Mouse (Mus musculus) liver, adult 2 months (tissue): ENCODE results near the gene Fam171b. TPM values are rescaled to one million over a fixed set of nuclear protein-coding genes. Genes with fewer than 3 reads are reported as not detected.

Experiments
- DNase-seq: peaks from one replicate; pipeline ENCODE4 v3.0.0-alpha.2; 2011; ENCODE audit warnings: low read depth, low spot score; ENCODE audit errors: extremely low read depth
- H3K27ac ChIP-seq: fragments of 200-500 bp; replicated peaks from 2 replicates; pipeline ENCODE4 v1.5.1; 2012; ENCODE audit warnings: low read depth, mild to moderate bottlenecking, control low read depth, inconsistent platforms, low read length; ENCODE audit not compliant: insufficient read depth
- H3K27me3 ChIP-seq: fragments of 200-500 bp; 2 replicates; pipeline ENCODE4 v1.6.1; 2012; ENCODE audit warnings: mild to moderate bottlenecking, moderate library complexity, low read length, inconsistent platforms; ENCODE audit not compliant: control insufficient read depth, insufficient read depth
- H3K36me3 ChIP-seq: fragments of 200-500 bp; 2 replicates; pipeline ENCODE4 v1.6.1; 2012; ENCODE audit warnings: low read length, inconsistent platforms; ENCODE audit not compliant: control insufficient read depth, insufficient read depth
- H3K4me1 ChIP-seq: fragments of 200-500 bp; 2 replicates; pipeline ENCODE4 v1.6.1; 2011; ENCODE audit warnings: low read length; ENCODE audit not compliant: control insufficient read depth, insufficient read depth
- H3K4me3 ChIP-seq: fragments of 200-500 bp; 2 replicates; pipeline ENCODE4 v1.5.1; 2011; ENCODE audit warnings: low read depth, mild to moderate bottlenecking, control low read depth, low read length, moderate library complexity; ENCODE audit not compliant: insufficient read depth
- H3K79me2 ChIP-seq: fragments of 200-500 bp; 2 replicates; pipeline ENCODE4 v1.6.1; 2012; ENCODE audit warnings: inconsistent platforms, mild to moderate bottlenecking, low read length, moderate library complexity; ENCODE audit not compliant: control insufficient read depth, insufficient read depth
- H3K9ac ChIP-seq: fragments of 200-500 bp; 2 replicates; pipeline ENCODE4 v1.6.1; 2012; ENCODE audit warnings: low read depth, mild to moderate bottlenecking, control low read depth, inconsistent platforms, low read length
- CTCF ChIP-seq: fragments of 200-500 bp; IDR thresholded peaks from 2 replicates; pipeline ENCODE4 v1.5.1; 2011; ENCODE audit warnings: low read depth, low read length, control low read depth
- POLR2A ChIP-seq: fragments of 200-500 bp; IDR thresholded peaks from 2 replicates; pipeline ENCODE4 v1.6.1; 2011; ENCODE audit warnings: low read length, control low read depth; ENCODE audit not compliant: insufficient read depth; ENCODE audit errors: extremely low read depth
- whole genome bisulfite sequencing: fragments of 180-500 bp; shearing (Covaris S2); methylation state at CpG from one replicate; pipeline ENCODE4 v1.1.7; 2018; 5-methylcytosine and 5-hydroxymethylcytosine counted together
- polyA plus RNA-seq: library from polyadenylated mRNA; depleted of rRNA; stranded (reverse); fragments of >200 nt; gene quantifications from 2 replicates; pipeline ENCODE4 v1.2.3, GENCODE M21; 2012
- total RNA-seq: library from RNA; depleted of rRNA; stranded (reverse); fragments of >200 nt; gene quantifications from 2 replicates; pipeline ENCODE4 v1.2.3, GENCODE M21; 2014

The Fam171b gene
- total and polyA plus RNA-seq, 2 experiments: 0.24 to 1.1 TPM

- Histone ChIP-seq H3K9ac (no peak overlapping the region), H3K4me3 (no peak overlapping the region), H3K27ac (no peak overlapping the region), H3K27me3 (no peaks in the 10 kb centered on the region), H3K4me1 (no peaks in the 10 kb centered on the region), H3K79me2 (no peaks in the 10 kb centered on the region), H3K36me3 (peaks cover 50% of the 10 kb centered on the region)
- DNase-seq: no peak
- 96% methylated on average over 20 of the region's 20 CpGs for WGBS
- TF ChIP-seq POLR2A (no peak), CTCF (no peak)
These were observed 20.9 kb upstream of the Fam171b start for GRCm38 (mm10) chr2:83791330-83792073.

- H3K9ac ChIP-seq: no peak overlapping the region
- 92% methylated on average over 4 of the region's 4 CpGs for WGBS
- no peak overlapping the region for H3K4me3 ChIP-seq
- H3K27ac ChIP-seq: no peak overlapping the region
- no peak for TF ChIP-seq POLR2A
- TF ChIP-seq CTCF: no peak
- H3K4me1 ChIP-seq: no peaks in the 10 kb centered on the region
- H3K27me3 ChIP-seq: no peaks in the 10 kb centered on the region
- H3K79me2 ChIP-seq: no peaks in the 10 kb centered on the region
- H3K36me3 ChIP-seq: peaks cover 56% of the 10 kb centered on the region
- no peak for DNase-seq
These were observed 20.3 kb upstream of the Fam171b start for GRCm38 (mm10) chr2:83792102-83792501.

DNA sequence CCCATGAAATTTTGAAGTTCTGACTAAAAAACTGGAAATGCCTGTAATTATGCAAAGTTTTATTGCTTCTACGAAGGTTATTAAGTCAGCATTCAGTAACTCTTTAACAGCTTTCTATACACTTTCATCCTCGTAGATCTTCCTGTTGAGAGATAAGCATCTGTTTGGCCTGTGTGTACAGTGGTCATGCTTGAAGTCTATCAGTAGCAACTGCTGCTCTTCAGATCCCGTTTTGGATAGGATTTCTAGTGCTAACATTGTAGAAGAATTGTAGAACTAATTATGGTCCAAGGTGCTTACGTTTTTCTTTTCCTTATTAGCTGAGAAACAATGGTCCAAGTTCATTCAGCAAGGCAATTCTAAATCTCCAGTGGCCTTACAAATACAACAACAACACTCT is 16.7 kb upstream of the Fam171b start:
- H3K36me3 ChIP-seq: peaks cover 70% of the 10 kb centered on the region
- TF ChIP-seq CTCF (no peak), POLR2A (no peak)
- H3K4me1 ChIP-seq: no peaks in the 10 kb centered on the region
- H3K27me3 ChIP-seq: no peaks in the 10 kb centered on the region
- no peak overlapping the region for H3K4me3 ChIP-seq
- WGBS: 83% methylated on average over 4 of the region's 4 CpGs
- H3K9ac ChIP-seq: no peak overlapping the region
- H3K79me2 ChIP-seq: no peaks in the 10 kb centered on the region
- DNase-seq: no peak
- H3K27ac ChIP-seq: no peak overlapping the region

DNA sequence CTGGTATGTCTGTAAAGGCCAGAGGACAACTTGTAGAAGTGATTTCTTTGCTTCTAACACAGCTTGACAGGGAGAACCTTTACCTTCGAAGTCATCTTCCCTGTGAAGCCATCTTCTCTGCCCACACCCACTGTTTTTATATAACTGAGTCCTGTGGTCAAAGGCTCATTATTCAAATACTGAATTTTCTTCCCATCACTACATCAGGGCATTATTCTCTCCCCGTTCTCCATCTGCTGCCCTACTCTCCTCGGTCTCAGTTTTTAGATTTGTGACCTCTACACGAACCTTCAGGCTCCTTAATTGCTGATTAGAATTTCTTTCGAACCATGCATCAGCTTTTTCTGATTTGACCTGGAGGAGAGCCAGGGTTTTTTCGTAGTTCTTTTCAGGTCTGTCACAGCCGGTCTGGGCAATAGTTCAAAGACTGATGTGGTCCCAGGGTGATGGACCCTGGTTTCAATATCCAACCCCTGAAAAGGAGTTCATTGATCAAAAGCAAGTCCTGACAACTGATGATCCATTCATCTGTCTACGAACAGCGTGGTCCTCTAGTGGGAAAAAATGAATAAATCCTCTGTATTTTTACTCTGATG is 14.4 kb upstream of the Fam171b start:
- Histone ChIP-seq H3K9ac (no peak overlapping the region), H3K79me2 (no peaks in the 10 kb centered on the region), H3K27me3 (no peaks in the 10 kb centered on the region), H3K27ac (no peak overlapping the region), H3K4me1 (no peaks in the 10 kb centered on the region), H3K4me3 (no peak overlapping the region), H3K36me3 (peaks cover 73% of the 10 kb centered on the region)
- TF ChIP-seq POLR2A: no peak
- no peak for TF ChIP-seq CTCF
- WGBS: 87% methylated on average over 9 of the region's 9 CpGs
- no peak for DNase-seq

GRCm38 (mm10) chr2:83813273-83813892 is 947 bp downstream of the Fam171b start:
- 19% methylated on average over 10 of the region's 10 CpGs for WGBS
- Histone ChIP-seq H3K36me3 (no peaks in the 10 kb centered on the region), H3K79me2 (no peaks in the 10 kb centered on the region), H3K27ac (no peak overlapping the region), H3K27me3 (peaks cover 6% of the 10 kb centered on the region), H3K9ac (no peak overlapping the region), H3K4me1 (no peaks in the 10 kb centered on the region), H3K4me3 (no peak overlapping the region)
- TF ChIP-seq POLR2A (no peak), CTCF (no peak)
- DNase-seq: no peak
